Mouse (Mus musculus) embryo, embryonic 11 days (tissue): ENCODE results near the gene Agrp.
A peak's percentile ranks its signal among the peaks of the same experiment; 100 is the strongest.

Experiments
- DNase-seq: peaks from one replicate; pipeline ENCODE4 v3.0.0-alpha.2; 2015

The Agrp gene

DNA sequence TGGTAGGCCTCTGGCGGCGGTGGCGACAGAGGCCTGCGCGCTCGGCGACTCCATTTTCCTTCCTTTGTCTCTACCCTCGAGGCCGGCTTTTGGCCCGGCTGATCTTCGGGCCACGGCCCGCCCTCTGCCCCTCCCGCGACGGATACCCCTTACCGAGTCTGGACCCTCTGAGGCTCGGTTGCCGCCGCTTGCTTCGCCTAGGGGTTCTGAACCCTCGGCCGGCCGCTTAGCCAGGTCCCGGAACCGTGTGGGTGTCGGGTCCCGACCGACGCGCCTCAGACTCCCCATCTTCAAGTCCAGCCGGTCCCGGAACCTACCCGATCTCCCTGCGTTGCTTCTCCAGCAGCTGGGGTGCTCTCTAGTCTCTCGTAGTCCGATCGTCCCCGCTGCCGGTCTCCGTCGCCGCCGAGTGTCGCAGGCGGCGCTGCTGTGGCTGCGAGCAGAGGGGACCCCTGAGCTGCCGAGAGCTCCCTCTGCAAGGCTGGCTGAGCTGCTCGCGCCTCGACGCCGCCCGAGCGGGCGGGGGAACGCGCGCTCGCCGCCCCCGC, at the start of gene Agrp:
Gene Agrp, minus strand, starts transcription at position 431 of the 548 bp plus-strand sequence.
- peak; percentile 71 for DNase-seq

DNA sequence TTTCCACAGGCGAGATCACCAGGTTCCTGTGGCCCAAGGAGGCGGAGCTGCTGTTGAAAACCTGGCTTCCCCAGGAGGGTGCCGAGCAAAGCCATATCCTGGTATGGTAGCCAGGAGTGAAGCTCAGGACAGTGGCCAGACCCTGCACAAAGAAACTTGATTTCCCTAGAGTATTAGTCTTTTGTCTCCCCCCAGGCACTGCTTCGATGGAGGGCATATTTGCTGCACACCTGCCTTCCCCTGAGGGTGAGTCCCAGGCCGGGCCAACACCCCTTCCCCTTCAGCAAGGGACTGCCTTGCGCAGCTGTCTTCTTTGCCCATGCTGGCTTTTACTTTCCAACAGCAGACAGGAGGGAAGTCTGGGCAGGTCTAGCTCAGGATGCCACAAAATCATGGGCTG, 49.4 kb upstream of the Agrp start:
- DNase-seq, result no peak

DNA sequence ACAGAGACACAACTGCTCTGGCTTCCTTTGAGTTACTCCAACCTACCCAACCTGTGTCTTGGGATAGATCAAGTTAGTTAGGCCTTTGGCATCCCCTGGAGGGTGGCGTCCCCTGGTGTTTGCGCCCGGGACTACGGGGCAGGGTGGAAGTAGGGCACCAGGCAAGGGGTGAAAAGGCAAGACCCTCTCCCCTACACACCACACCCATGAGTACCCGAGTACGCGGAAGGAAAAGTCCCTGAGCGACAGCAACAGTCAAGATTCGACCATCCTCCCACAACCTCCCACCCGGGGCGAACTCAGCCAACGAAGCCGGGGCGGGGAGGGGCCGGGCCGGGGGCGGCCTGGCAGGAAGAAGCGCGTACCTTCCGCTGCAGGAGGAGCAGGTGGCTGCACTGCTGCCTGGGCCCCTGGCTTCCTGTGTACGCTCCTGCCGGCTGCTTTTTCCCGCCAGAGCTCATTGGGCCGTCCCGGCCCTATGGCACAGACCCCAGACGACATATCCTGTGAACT, 48.7 kb upstream of the Agrp start, which contains the start of gene Carmil2:
Gene Carmil2, plus strand, starts transcription at position 479 of the 513 bp plus-strand sequence.
- peak; percentile 46 for DNase-seq

DNA sequence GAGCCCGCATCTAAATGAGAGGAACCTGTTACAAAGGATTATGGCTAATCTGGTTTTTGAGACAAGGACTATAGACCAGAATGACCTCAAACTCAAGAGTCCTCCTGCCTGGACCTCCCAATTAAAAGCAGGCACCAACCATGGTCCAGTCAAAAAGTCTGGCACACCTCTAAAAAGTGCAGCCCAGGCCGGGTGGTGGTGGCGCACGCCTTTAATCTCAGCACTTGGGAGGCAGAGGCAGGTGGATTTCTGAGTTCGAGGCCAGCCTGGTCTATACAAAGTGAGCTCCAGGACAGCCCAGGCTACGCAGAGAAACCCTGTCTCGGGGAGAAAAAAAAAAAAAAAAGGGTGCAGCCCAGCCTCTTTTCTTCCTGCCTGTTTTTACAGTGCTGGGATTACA, 48.1 kb upstream of the Agrp start:
- no peak for DNase-seq

DNA sequence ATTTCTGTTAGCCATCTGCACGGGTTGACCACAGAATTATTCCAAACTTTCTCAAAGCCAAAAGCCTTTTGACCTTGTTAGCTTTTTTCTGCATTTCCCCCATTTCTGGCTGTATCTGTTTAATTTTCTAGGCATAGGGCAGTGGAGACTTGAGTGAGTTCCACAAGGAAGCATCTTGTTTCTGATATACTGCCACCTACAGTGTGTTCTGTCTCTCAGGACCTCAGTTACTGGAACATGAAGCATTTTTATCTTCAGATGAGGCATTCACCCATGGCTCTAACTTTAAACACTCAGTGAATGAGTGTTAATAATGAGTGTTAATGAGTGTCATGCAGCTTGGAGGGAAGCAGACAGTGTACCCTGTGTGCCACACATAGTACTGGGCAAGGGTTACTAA, 40.7 kb upstream of the Agrp start:
- DNase-seq, result no peak

DNA sequence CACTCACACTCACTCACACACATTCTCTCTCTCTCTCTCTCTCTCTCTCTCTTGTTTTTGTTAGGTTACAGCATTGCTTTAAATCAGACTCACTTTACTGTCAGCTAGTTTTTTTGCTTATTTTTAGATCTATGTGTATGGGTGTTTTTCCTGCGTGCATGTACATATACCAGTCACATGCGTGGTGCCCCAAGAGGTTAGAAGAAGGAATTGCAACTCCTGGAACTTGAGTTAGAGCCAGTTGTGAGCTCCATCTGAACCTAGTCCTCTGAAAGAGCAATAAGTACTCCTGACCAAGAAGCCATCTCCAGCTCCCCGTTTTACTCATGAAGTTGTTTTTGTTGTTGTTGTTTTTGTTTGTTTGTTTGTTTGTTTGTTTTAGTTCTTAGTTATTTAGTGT, 24.0 kb upstream of the Agrp start:
- peak; percentile 30 for DNase-seq

DNA sequence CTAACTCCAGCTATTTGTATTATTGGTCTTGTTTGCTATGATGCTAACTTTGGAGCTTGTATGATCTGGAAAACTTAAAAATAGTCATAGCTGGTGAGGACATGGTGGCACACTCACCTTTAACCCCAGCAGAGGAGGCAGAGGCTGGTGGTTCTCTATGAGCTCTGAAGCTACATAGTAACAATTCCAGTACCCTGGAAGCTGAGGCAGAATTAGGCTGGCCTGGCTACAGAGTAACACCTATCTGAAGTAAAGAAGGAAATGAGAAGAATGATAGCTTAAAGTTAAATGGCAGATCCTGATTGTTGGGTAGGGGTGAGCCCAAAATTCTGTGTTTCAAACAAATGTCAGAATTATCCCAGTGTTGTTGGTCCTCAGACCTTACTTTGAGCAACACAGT, 20.4 kb upstream of the Agrp start:
- DNase-seq, result no peak

DNA sequence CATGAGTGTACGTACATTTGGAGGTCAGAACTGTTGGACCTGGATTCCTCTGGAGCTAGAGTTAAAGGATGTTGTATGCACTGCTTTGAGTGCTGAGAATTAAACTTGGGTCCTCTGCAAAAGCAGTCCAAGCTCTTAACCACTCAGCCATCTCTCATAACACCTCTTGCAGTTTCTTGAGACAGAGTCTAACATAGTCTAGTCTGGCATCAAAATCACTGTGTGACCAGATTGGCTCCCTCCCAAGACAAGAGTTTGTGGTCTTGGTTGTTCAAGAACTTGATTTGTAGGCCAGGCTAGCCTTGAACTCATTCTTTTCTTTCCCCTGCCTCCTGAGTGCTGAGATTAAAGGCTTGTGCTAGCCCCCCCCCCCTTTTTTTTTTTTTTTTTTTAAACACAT, 11.7 kb upstream of the Agrp start:
- no peak for DNase-seq

DNA sequence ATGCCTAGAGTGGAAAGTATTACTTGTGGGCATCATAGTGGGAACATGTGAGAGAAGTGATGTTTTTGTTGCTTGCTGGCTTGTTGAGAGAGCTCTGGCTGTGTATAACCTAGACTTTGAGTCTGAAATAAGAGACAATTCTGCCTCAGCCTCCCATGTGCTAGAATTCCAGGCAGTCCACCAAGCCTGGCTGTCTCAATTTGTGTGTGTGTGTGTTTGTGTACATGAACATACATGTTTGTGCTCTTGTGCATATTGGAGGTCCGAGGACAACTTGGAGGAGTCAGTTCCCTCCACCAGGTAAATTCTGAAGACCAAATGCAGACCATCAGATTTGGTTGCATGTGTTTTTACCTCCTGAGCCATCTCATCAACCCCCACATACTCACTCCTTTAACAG, 8.0 kb upstream of the Agrp start:
- DNase-seq, result no peak

DNA sequence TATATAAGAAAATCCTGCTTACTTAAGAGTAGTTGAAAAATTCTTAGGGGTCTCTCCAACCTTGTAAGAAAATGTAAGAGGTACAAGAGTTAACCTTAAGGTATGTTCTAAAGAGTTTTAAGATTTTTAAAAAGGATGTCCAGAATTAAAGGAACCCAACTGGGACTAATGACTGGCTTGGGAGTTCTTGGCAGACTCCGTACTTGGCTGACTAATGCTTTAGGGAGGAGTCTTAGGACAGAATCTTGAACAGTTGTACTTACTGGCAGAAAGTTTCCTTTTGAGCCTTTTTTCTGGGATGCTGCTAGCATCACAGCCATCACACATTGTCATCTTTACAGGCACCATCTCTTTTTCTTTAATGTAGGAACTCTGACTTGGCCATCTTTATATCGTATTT, 3.3 kb upstream of the Agrp start:
- DNase-seq, result no peak

DNA sequence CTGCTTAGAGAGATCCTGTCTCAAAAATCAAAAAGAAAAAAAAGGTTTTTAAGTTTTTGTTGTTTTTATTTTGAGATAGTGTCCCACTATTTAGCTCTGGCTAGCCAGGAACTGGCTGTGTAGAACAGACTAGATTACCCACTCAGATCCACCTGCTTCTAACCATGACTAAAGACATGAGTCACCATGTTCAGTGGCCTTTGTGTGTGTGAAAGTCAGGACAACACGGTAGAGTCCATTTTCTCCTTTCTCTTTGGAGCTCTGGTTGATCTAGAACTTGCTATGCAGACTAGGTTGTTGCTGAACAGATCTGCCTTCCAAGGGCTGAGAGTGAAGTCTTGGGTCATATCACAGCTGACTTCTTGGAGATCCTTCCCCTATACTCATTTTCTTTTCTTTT, 2.6 kb upstream of the Agrp start:
- no peak for DNase-seq

DNA sequence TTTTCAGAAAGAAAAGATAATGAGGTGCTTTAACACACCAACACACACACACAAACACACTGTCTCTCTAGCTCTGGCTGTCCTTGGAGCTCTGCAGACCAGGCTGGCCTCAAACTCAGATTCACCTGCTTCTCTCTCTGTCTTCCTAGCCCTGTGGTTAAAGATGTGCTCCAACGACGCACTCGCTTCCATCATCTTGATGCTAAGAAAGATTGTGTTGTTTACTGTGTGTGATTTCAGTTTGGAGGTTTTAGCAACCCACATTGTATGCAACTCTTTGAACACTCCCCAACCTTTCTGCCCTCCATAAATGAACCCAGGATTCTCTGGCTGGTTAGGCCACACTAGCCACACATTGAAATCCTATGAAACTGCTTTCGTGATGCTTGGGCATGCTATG, 1.3 kb upstream of the Agrp start:
- DNase-seq, result no peak

DNA sequence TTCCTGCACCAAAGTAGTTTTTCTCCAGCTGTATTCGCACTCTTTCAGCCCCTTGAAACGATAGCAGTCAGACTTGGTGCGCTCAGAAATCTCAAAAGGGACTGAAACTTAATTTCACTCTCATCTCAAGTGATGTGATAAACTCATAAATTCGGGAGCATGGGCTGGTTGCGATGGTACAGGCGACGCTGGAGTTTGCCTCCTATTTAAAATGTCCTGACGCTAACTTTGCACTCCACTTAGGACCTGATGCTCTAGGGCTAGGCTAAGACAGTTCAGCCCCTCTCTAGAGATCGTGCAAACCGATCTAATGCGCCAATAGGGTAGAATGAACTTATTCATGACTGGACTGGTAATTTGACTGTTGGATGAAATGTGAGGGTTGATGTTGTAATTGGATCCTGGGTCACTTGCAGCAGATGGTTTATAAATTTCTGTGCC, 428 bp upstream of the Agrp start:
- DNase-seq, result peak; percentile 58

DNA sequence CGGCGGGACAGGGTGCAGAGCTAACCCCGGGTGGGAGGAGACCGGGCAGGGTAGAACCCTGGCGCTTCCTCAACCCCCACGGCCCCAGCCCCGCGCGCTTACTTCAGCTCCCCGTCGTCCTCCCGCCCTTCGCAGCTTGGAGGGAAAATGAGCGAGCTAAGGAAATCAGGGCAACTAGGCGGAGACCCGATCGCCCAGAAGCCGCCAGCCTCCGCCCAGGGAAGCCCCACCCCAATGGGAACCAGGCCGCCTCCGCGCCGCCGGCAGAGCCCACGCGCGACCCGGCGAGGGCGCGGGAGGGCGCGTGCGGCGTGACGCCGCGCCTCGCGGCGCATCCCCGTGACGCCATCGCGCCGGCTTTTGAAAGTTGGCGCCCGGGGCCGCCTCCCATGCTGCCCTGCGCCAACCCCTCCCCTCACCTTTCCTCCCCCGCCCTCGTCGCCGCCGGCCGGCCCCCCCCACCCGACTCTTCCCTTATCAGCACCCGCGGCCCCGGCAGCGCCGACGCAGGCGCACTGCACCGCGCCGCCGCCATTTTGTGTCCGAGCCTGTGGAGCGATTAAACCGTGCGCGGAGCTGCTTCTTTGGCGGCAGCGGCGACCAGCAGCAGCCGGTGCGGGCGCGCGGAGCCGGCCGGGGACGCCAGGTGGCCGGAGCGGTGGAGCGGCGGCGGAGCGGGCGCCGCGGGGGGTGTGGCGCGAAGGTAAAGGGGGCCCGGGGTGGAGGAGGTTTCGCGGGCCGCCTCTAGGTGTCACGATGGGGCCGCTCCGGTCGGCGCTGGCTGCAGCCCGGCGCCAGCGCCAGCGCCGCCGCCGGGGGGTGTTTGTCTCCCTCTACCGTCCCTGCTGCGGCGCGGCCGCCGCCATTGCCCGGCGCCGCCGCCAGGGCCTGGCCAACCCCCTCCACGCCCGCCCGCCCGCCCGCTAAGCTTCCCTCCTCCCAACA, 903 bp downstream of the Agrp start, which contains the start of gene Ctcf:
Gene Ctcf, plus strand, starts transcription at position 551 of the 945 bp plus-strand sequence.
- peak; percentile 96 for DNase-seq

DNA sequence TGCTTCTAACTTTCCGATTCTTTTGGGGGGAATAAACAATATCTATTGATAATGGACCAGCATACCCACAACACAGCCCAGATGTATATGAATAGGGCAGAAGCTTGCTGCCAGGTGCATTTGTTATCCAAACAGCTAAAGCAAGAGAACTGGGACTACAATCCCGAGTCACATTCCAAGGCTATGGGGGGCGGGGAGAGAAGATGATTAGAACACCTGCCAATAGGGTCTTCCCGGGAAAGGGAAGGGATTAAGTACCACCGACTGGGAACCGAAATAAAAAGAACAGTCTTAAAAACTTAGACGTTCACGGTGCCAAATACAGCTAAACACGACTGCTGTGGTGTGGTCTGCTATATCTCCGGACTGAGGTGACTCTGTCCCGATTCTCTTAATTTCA, 1.7 kb downstream of the Agrp start:
- peak; percentile 25 for DNase-seq

DNA sequence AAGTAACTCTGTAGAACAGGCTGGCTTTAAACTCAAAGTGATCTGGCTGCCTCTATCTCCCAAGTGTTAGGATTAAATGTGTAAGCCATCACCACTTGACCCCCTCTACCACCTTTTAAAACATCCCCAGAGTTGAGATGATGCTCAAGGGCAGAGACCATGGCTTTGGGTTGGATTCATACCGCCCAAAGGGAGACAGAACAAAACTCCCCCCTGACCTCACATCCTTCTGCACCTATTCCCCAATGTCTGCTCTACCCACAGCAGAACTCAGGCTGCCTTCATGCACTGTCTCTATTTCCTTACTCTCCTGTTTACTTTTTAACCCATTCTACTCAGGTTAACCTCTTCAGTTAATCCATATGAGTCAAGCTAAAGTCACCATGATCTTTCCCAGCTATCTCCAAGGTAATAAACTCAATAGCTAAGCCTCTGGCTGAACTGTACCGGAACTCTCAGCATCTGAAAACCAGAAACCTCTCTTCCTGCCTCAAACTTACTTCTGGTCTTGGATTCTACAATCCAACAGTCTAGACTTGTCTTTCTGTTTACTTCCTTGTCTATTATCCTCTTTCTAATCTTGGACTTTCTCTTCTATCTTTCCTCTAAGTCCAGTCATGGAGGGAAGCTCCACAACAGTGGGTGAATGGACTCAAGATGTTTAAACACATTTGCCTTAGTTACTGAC, 2.3 kb downstream of the Agrp start:
- DNase-seq, result no peak

DNA sequence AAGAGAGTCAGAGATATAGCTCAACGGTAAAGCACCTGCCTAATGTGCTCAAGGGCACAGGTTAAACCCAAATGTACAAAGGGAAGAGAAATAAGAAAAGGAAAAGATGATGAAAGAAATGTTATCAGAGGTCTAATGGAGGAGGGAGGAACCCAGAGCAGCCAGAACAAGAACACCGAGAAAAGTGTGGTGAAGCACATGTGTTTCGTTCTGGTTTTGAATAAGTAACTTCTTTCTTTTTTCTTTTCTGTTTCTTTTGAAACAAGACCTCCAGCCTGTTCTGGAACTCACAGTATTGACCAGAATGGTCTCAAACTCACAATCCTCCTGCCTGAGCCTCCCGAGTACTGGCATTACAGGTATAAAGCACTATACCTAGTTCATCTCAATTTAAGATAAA, 7.9 kb downstream of the Agrp start:
- no peak for DNase-seq

DNA sequence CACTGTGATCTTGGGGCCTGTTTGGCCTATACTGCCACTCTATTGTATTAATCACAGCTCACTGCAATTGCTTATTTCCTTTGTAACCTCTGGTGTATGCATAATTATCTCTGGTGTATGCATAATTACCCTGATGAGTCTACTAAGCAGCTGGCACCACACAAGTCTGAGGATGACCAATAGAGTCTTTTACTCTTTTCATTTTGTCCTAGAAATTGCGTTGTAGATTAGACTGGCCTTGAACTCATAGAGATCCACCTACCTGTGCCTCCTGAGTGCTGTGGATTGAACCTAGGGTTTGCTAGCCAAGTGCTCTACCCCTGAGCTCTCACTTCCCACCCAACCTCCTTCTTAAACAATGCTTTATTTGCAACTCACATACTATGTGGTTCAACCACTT, 11.1 kb downstream of the Agrp start:
- no peak for DNase-seq

DNA sequence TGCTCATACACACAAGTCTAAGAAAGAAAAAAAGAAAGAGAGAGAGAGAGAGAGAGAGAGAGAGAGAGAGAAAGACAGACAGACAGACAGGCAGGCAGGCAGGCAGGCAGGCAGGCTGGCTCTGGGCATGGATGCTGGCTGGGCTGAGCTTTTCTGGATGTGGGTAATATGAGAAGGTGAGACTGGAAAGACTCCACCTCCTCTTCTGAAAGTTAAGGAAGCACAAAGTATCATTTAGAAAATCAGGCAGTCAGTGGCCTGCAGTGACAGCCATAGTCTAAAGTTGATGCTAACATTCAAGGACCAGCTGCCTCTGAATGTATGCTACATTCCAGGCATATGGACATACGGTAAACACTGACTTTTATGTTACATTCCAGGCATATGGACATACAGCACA, 12.4 kb downstream of the Agrp start:
- DNase-seq, result peak; percentile 50

DNA sequence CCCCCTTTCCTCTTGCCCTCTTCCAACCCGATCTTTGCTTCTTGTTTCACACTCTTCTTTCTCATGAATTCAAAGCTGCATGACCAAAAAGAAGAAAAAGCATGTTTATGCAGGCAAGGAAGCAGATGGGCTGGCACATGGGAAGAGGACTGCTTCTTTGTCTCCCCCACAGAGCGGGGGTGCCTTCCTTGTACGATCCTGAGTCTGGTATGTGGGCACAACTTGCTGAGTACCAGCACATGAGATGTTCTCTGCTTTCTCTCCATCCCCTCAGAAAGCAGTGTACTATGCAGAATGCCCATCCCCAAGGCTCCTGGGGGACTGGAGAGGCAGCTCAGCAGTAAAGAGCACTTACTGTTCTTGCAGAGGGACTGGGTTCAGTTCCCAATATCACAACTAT, 12.8 kb downstream of the Agrp start:
- DNase-seq, result peak; percentile 12

DNA sequence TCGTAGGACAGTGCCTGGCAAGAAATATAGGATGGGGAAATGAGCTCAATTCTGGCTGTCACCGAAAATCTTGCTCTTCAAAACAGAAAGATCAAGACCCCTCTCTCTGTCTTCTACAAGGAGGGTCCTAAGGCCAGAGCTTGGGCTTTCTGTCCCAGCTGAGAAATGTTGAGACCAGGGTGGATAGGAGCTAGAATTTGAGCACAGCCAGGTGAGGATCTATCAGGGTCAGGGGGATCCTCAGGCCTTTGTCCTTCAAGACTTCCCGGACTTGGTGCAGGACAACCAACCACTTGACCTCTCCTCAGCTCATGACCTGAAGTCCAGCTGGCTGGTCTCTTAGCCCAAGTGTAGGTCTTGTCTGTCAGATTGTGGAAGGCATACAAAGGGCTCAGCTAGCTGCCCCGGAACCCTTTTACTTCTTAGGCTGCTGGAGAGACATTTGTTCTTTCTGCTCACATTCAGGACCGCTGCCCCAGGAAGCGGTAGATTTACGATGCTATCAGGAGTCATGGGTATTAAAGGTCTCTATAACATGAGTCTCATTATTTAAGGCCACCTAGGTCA, 13.4 kb downstream of the Agrp start:
- no peak for DNase-seq

DNA sequence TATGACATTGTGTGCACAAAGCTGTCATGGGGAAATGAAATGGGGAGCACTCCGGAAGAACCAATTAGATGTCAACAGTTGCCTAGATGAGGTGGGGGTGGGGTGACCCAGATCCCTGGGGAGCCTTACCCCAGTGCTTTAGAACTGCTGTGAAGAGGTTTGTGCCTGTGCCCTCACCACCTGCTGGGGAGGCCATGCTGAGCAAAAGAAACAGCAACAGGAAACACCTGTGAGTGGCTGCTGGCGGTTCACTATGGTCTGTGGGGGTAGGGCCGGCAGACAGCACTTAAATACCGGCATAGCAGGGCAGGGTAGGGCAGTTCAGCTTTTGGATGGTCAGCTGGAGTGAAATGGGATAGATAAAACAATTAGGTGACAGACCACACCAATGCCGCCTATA, 14.1 kb downstream of the Agrp start:
- DNase-seq, result peak; percentile 45

DNA sequence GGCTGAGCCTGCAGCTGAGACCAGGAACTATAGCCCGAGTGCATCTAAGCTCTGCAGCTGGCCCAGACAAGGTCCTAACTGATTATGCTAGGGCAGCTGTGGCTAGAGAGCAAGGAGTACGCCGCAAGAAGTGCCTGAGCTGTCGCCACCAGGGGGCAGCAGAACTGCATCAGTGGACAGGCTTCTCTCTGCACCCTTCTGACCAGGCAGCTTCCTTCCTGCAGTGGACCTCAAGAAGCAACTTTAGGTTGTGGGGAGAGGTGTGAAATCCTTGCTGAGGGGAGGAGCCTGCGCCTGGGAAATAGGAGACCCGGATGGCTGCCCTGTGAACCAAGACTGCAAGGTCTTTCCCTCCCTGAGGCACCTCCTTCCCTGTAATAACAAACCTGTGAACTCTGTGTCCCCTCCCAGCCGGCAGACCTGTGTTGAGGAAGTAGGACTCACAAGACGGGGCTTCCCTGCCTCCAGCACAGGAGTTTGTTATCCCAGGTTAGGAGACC, 14.7 kb downstream of the Agrp start:
- peak; percentile 94 for DNase-seq
